Mouse (Mus musculus) cortical plate, adult 2 months (tissue): ENCODE data around the gene Dnajc24.

Source experiments
- CTCF ChIP-seq: fragments of 200-500 bp; IDR thresholded peaks from 2 replicates; pipeline ENCODE4 v1.5.1; 2011; ENCODE audit warnings: mild to moderate bottlenecking, control low read depth, low read length; ENCODE audit not compliant: insufficient read depth; ENCODE audit errors: extremely low read depth
- POLR2A ChIP-seq: fragments of 200-500 bp; IDR thresholded peaks from 2 replicates; pipeline ENCODE4 v1.6.1; 2011; ENCODE audit warnings: mild to moderate bottlenecking, low read length, control low read depth; ENCODE audit not compliant: insufficient read depth; ENCODE audit errors: extremely low read depth

DNA sequence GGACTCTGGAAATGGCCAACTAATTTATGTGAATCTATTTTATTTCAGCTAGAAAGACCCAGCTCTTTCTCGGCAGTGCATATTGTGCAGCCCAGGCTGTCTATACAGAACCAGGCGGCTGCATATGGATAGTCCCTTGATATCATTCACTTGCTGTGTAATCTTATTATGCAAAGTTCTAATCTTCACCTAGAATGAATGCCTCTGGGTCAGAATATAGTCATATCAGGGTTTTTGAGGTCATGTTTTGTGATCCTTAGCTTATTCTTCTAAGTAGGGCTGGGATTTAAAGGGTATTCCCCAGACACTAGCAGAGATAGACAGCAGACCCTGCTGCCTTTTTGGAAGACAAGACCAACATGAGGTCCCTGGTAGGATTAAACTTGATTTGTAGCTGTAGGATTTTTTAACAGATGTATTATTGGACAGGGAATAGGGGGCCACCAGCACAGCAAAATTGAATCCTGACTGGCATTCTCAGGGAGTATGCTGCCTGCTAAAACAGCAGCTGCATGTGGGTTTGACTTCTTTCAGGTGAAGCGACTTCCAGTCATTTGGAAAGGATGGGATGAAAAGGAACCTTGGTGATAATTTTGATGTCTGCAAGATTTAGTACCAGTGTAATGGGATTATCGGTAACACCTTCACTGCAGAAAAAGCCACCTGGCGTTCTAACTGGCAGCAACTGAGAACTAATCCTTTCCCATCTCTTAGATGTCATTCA is 85.6 kb downstream of the Dnajc24 start:
- TF ChIP-seq POLR2A (no peak), CTCF (no peak)
